Mouse (Mus musculus) inflammation-experienced regulatory T-cells, adult 6 months (primary cell): ENCODE measurements at regions not wholly inside any gene's neighbourhood (a gene's known extent, or its start where the extent isn't known, plus 50 kb on each side); places are given as distances from the start of the nearest gene placed in this dataset.
"Not testable (repeated sequence)": the region's sequence is repeated elsewhere in the genome, so short reads cannot be mapped to it uniquely, and the experiment has no call there.

Experiments used
- ATAC-seq: one replicate; pipeline ENCODE4 v1.8.0; 2017

DNA sequence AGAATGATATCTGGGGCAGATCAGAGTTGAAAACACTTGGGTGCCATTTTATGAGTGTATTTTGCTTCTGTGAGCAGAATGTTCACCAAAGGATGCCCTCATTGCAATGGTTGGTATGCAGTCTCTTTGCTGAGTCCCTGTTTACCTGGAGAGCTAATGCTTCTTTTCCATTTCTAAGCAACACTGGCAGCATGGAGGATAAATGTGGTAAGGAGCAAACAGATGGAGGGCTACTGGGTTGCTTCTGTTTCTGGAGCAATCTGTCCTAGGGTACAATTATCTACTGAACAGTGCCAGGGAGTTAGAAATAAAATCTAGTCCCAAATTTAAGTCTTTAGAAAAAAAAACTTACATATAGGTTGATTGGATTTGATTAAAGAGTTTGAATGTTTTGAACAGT, 245.9 kb downstream of the AI429214 start:
- no peak for ATAC-seq

DNA sequence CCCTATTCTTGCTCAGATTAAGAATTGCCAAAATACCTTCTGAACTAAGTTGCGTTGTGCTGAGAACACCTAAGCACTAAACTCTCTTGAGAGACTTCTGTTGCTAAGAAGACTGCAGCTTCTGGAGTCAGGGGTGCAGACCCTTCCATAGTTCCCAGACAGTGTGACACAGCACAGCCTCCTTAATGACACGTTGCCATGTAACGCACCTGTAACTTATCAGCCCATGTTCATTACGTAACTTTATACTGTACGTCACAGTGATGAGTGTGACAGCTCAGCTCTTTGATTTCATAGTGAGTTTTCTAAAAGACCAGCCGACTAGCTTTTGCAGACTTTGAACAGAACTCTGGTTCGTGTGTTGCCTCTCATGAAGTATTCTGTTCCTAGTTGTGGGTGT, 257.8 kb downstream of the AI429214 start:
- ATAC-seq = not testable (repeated sequence)

DNA sequence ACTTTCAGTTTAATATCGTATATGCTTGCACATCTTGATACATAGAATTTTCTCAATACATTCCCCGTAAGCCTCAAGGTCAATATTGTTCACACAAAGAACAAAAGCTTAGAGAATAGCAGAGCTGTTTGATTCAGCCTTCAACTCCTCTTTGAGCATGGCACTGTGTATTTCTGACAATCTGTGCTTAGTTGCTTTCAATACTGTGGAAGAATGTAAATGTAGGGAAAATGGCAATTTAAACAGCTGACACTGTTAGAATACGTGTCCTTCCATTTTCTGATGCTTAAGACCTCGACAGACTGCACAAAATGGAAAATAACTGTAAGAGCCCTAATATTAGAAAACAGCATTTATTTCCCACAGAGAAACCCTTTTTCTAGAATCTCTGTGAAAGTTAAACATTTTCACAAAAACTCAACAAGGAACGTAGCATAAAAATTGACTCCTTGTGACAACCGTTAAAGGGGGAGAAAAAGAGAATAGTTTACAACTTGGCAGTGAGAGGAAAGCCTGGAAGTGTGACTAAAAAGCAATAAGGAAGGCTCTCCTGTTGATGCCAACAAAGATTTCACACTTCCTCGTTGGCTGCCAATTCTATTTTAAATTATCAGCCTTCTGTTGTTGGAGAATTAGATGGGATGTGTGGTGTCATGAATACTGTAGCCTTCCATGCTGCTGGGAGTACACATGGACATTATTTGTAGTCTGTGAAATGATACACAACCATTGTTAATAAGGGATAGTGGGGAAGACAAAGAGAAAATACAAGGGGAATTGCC, 297.9 kb downstream of the AI429214 start:
- no peak for ATAC-seq
